Mouse (Mus musculus): ENCODE data around the gene Flt3l.
"Not testable (repeated sequence)": the region's sequence is repeated elsewhere in the genome, so short reads cannot be mapped to it uniquely, and the experiment has no call there.

The Flt3l gene

GRCm38 (mm10) chr7:45162996-45163615 lies 26.9 kb upstream of the Flt3l start:
- DNase-seq (ENCODE audit: low spot score) = no peak

- DNase-seq (ENCODE audit: low spot score) = no peak
These were observed 26.3 kb upstream of the Flt3l start for GRCm38 (mm10) chr7:45162551-45162950.

- peak; percentile 90 for DNase-seq (ENCODE audit: low spot score)
These were observed 25.6 kb upstream of the Flt3l start for GRCm38 (mm10) chr7:45161612-45162473.

- no peak for DNase-seq (ENCODE audit: low spot score)
These were observed 24.6 kb upstream of the Flt3l start for GRCm38 (mm10) chr7:45160866-45161265.

GRCm38 (mm10) chr7:45160316-45160800 lies 24.1 kb upstream of the Flt3l start:
- no peak for DNase-seq (ENCODE audit: low spot score)

GRCm38 (mm10) chr7:45158991-45159390 lies 22.8 kb upstream of the Flt3l start:
- DNase-seq (ENCODE audit: low spot score) = no peak

GRCm38 (mm10) chr7:45157459-45157858 lies 21.2 kb upstream of the Flt3l start:
- no peak for DNase-seq (ENCODE audit: low spot score)

- DNase-seq (ENCODE audit: low spot score) = no peak
These were observed 20.0 kb upstream of the Flt3l start for GRCm38 (mm10) chr7:45156206-45156605.

- no peak for DNase-seq (ENCODE audit: low spot score)
These were observed 19.4 kb upstream of the Flt3l start for GRCm38 (mm10) chr7:45155590-45155989.

GRCm38 (mm10) chr7:45154993-45155514 lies 18.8 kb upstream of the Flt3l start:
- peak; percentile 65 for DNase-seq (ENCODE audit: low spot score)

- peak; percentile 98 for DNase-seq (ENCODE audit: low spot score)
These were observed 18.1 kb upstream of the Flt3l start, which contains the start of the genes Pih1d1 and Aldh16a1 for GRCm38 (mm10) chr7:45154096-45154992. Gene Pih1d1 (plus strand): TSS chr7:45154303. Gene Aldh16a1 (minus strand): TSS chr7:45154584.

GRCm38 (mm10) chr7:45153586-45153985 lies 17.4 kb upstream of the Flt3l start:
- no peak for DNase-seq (ENCODE audit: low spot score)

GRCm38 (mm10) chr7:45153052-45153451 lies 16.8 kb upstream of the Flt3l start:
- not testable (repeated sequence) for DNase-seq (ENCODE audit: low spot score)

- peak; percentile 26 for DNase-seq (ENCODE audit: low spot score)
These were observed 15.1 kb upstream of the Flt3l start for GRCm38 (mm10) chr7:45151303-45151702.

GRCm38 (mm10) chr7:45150321-45150720 lies 14.1 kb upstream of the Flt3l start:
- no peak for DNase-seq (ENCODE audit: low spot score)

- peak; percentile 46 for DNase-seq (ENCODE audit: low spot score)
These were observed 13.3 kb upstream of the Flt3l start for GRCm38 (mm10) chr7:45149545-45149944.

- no peak for DNase-seq (ENCODE audit: low spot score)
These were observed 12.4 kb upstream of the Flt3l start for GRCm38 (mm10) chr7:45148534-45149098.

- no peak for DNase-seq (ENCODE audit: low spot score)
These were observed 11.7 kb upstream of the Flt3l start for GRCm38 (mm10) chr7:45147899-45148298.

- no peak for DNase-seq (ENCODE audit: low spot score)
These were observed 11.0 kb upstream of the Flt3l start for GRCm38 (mm10) chr7:45147267-45147666.

- no peak for DNase-seq (ENCODE audit: low spot score)
These were observed 9.2 kb upstream of the Flt3l start for GRCm38 (mm10) chr7:45145460-45145859.

GRCm38 (mm10) chr7:45144368-45145174 lies 8.3 kb upstream of the Flt3l start:
- no peak for DNase-seq (ENCODE audit: low spot score)

All from urinary bladder, postnatal 14 days (tissue).